Mouse (Mus musculus): ENCODE results near the gene Tdrd12.

The Tdrd12 gene

GRCm38 (mm10) chr7:35447996-35448846 is 89.3 kb downstream of the Tdrd12 start, which contains the start of gene Slc7a9:
Gene Slc7a9, plus strand, starts transcription at chr7:35448796.
- no peak for DNase-seq (ENCODE audit: low spot score in 2 of 2)

- no peak for DNase-seq (ENCODE audit: low spot score in 2 of 2)
Measured at GRCm38 (mm10) chr7:35447501-35447900, 90.0 kb downstream of the Tdrd12 start.

GRCm38 (mm10) chr7:35435266-35435665 is 102.3 kb downstream of the Tdrd12 start:
- DNase-seq (ENCODE audit: low spot score in 2 of 2): no peak

- no peak for DNase-seq (ENCODE audit: low spot score in 2 of 2)
Measured at GRCm38 (mm10) chr7:35428146-35428545, 109.4 kb downstream of the Tdrd12 start.

GRCm38 (mm10) chr7:35423071-35423470 is 114.5 kb downstream of the Tdrd12 start:
- DNase-seq (ENCODE audit: low spot score in 2 of 2): no peak
